Mouse (Mus musculus): Measurements from ENCODE around the gene Tmem91.

DNA sequence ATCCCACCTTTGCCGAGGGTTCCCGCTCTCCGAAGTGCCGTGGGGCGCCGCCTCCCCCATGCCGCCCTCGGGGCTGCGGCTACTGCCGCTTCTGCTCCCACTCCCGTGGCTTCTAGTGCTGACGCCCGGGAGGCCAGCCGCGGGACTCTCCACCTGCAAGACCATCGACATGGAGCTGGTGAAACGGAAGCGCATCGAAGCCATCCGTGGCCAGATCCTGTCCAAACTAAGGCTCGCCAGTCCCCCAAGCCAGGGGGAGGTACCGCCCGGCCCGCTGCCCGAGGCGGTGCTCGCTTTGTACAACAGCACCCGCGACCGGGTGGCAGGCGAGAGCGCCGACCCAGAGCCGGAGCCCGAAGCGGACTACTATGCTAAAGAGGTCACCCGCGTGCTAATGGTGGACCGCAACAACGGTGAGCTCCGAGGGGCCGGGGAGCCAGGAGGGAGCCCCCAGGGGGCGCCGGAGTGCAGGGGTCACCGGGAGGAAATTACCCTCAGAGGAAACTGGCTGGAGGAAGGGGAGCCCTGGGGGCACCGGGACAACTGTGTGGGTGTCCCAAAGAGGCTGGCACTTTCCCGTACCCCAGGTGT is 12.9 kb upstream of the Tmem91 start:
- TF ChIP-seq CHD2 (IDR thresholded peaks at IDR 0.05; ENCODE audit: low read depth, low read length): no peak
- no peak for TF ChIP-seq HCFC1 (IDR thresholded peaks at IDR 0.05; ENCODE audit: borderline replicate concordance, insufficient read depth, low read length)

All from ES-E14 (cell line).